Mouse (Mus musculus) hindbrain, embryonic 12.5 days (tissue): Measurements from ENCODE around the gene Trpv2. TPM values are rescaled to one million over a fixed set of nuclear protein-coding genes. Genes with fewer than 3 reads are reported as not detected.

Experiments
- ATAC-seq: fragments of 200-750 bp; cut with Nextera tagmentation; 2 replicates; pipeline ENCODE4 v1.8.0; 2017; ENCODE audit warnings: moderate TSS enrichment; ENCODE audit not compliant: low FRiP score
- H3K27ac ChIP-seq: fragments of 300-500 bp; sonication (generic); 2 replicates; pipeline ENCODE4 v1.5.1; 2016; ENCODE audit warnings: mild to moderate bottlenecking
- H3K27me3 ChIP-seq: fragments of 300-500 bp; sonication (generic); 2 replicates; pipeline ENCODE4 v1.6.1; 2016; ENCODE audit warnings: mild to moderate bottlenecking
- H3K36me3 ChIP-seq: fragments of 300-500 bp; sonication (generic); 2 replicates; pipeline ENCODE4 v1.6.1; 2016; ENCODE audit warnings: mild to moderate bottlenecking
- H3K4me1 ChIP-seq: fragments of 300-500 bp; sonication (generic); 2 replicates; pipeline ENCODE4 v1.6.1; 2016
- H3K4me2 ChIP-seq: fragments of 300-500 bp; sonication (generic); replicated peaks from 2 replicates; pipeline ENCODE4 v1.6.1; 2016; ENCODE audit warnings: mild to moderate bottlenecking
- H3K4me3 ChIP-seq: fragments of 300-500 bp; sonication (generic); 2 replicates; pipeline ENCODE4 v1.5.1; 2016; ENCODE audit warnings: mild to moderate bottlenecking
- H3K9ac ChIP-seq: fragments of 300-500 bp; sonication (generic); 2 replicates; pipeline ENCODE4 v1.6.1; 2016; ENCODE audit warnings: mild to moderate bottlenecking, moderate library complexity
- H3K9me3 ChIP-seq: fragments of 300-500 bp; sonication (generic); replicated peaks from 2 replicates; pipeline ENCODE4 v1.6.1; 2016; ENCODE audit warnings: mild to moderate bottlenecking
- WGBS: fragments of 180-500 bp; shearing (Covaris S2); methylation state at CpG from one replicate; pipeline ENCODE4 v1.1.7; 2016; 5-methylcytosine and 5-hydroxymethylcytosine counted together
- polyA plus RNA-seq: library from polyadenylated mRNA; unstranded; fragments of >200 nt; fragmentation: Nextera tagmentation; extraction: Ambion mirVana; gene quantifications from 2 replicates; pipeline ENCODE4 v1.2.1, GENCODE M21; 2016

The Trpv2 gene
- polyA plus RNA-seq, 1 experiment from 2014 or later = 10.8 TPM

DNA sequence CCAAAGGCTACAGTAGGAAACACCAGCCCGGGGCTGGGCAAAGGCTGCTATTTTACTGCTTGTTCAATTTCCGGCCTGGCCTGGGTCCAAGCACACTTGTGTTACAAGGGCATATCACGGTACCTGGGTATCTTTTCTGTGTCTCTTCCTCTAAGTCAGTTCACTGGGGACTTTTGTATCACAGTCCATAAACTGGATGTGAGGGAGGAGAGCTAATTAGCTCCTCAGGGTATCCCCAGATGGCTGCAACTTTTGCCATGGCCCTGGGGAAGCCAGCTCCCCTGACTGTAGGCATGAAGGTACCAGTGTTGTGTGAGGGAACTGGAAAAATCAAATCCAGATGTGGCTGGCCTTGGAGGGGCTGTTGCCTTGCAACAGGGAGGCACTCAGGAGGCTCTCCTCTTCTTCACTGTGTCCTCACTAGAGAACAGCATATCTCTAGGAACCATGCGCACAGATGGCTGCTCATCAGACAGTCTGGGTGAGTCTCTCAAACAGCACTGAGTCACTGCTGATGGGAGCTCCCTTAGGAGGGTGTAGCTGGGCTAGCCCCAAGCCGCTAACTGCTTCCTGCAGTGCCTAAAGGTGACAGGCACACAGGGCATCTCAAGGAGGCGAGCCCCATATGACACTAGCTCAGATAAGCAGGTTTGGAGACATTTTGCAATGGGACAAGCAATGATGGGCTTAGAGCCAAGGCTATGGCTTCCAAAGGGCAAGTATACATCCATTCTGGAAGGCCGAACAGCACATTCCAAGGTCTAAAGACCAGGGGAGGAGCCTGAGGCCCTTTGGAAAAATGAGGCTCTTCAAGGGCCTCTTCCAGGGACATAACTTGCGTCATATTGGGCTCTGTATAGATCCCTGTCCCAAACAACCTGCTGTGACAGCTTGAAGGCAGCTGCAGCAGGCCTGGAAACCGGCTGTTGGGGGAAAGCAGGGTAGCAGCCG lies 50.3 kb downstream of the Trpv2 start:
- WGBS = 58% methylated on average over 10 of the region's 10 CpGs
- Histone ChIP-seq H3K4me1 (peaks cover 43% of the 10 kb centered on the region), H3K9ac (no peak overlapping the region)

GRCm38 (mm10) chr11:62629352-62630224 lies 55.3 kb downstream of the Trpv2 start:
- H3K36me3 ChIP-seq = no peaks in the 10 kb centered on the region
- peak; percentile 52 for ATAC-seq
- H3K9me3 ChIP-seq = no peaks in the 10 kb centered on the region
- peak overlapping the region; percentile 48 for H3K4me2 ChIP-seq
- peaks cover 54% of the 10 kb centered on the region for H3K4me1 ChIP-seq
- H3K27ac ChIP-seq = peak overlapping the region; percentile 94
- H3K4me3 ChIP-seq = no peak overlapping the region
- no peaks in the 10 kb centered on the region for H3K27me3 ChIP-seq
- peak overlapping the region; percentile 20; the same call in 1 of the 2 replicates for H3K9ac ChIP-seq
- 1% methylated on average over 9 of the region's 9 CpGs for WGBS

More for the DNA sequence above, 50.3 kb downstream of the Trpv2 start:
- H3K4me2 ChIP-seq = no peak overlapping the region
- H3K9me3 ChIP-seq = no peaks in the 10 kb centered on the region
- peak overlapping the region; percentile 73 for H3K27ac ChIP-seq
- H3K4me3 ChIP-seq = no peak overlapping the region
- no peaks in the 10 kb centered on the region for H3K27me3 ChIP-seq
- no peak for ATAC-seq
- H3K36me3 ChIP-seq = peaks cover 4% of the 10 kb centered on the region; the same call in 1 of the 2 replicates

DNA sequence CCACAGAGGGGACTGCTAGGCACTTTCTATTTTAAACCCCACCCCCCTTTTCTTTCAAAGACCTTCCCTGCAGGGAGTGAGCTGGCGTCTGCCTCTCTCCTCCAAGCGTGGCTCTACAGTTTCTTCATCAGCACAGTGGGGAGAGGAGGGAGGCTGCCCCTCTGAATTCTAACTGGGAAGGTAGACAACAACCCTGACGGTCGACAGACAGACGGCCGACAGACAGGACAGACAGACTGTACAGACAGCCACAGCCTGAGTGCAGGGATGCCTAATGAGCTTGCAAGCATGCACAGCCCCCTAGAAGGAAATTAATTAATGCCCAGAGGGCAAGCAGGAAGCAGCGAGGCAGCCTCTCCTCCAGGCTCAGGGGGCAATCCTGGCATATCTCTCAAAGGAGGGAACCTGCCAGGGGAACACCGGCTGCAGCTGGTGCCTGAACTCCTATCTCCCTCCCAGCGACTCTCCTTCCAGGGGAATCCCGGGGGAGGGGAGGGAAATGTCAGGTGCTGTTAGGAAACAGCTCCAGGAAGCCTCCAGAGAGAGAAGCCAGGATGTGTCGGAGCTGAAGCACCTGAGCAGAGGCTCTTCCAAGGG lies 56.0 kb downstream of the Trpv2 start:
- under 1% methylated on average over 11 of the region's 11 CpGs for WGBS
- H3K9me3 ChIP-seq = no peaks in the 10 kb centered on the region
- peak; percentile 47 for ATAC-seq
- H3K4me2 ChIP-seq = peak overlapping the region; percentile 48
- H3K4me1 ChIP-seq = peaks cover 46% of the 10 kb centered on the region
- peak overlapping the region; percentile 94 for H3K27ac ChIP-seq
- peak overlapping the region; percentile 20; the same call in 1 of the 2 replicates for H3K9ac ChIP-seq
- peak overlapping the region; percentile 2; the same call in 1 of the 2 replicates for H3K4me3 ChIP-seq
- H3K27me3 ChIP-seq = no peaks in the 10 kb centered on the region
- H3K36me3 ChIP-seq = no peaks in the 10 kb centered on the region

DNA sequence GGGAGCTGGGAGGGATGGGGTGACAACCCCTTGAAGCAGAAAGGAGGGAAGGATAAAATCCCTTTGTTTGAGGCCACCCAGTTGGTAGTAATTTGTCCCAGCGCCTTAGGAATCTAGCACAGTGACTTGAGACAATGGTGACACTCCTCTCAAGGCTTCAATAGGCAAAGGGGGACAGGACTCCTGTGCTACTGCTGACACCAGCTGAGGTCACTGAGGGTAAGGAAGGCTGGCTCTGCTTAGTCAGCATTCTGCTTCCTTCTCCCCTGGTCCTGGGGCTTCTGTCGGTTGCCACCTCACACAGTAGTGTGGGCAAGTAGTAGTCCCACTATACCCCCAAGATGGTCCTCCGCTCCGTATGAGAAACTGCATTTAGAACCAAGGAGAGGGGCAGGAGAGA lies 56.9 kb downstream of the Trpv2 start:
- Histone ChIP-seq H3K4me1 (peaks cover 48% of the 10 kb centered on the region), H3K9me3 (no peaks in the 10 kb centered on the region), H3K27ac (peak overlapping the region; percentile 94), H3K4me2 (no peak overlapping the region), H3K27me3 (no peaks in the 10 kb centered on the region), H3K9ac (no peak overlapping the region), H3K4me3 (no peak overlapping the region), H3K36me3 (no peaks in the 10 kb centered on the region)
- no peak for ATAC-seq
- 32% methylated on average over 4 of the region's 4 CpGs for WGBS

DNA sequence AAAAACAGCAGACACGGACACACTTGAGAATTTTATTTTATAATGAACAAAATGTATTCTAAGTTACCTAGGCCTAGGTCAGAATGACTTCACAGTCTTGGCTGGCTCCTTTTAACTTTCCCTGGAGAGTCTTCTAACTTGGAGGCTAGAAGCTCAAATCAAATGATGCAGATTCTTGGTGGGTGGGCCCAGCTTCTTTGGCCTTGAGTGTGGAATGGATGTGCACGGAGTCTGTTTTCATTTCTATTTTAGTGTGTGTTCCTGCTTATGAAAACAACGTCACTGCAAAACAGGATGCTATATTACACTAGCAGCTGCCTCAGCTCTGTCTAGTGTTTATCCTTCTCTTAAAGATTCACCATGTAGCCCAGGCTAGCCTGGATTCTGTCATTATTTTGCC lies 61.1 kb downstream of the Trpv2 start:
- Histone ChIP-seq H3K27me3 (no peaks in the 10 kb centered on the region), H3K27ac (no peak overlapping the region), H3K36me3 (0 out of 2 replicates have a peak, but pooled peaks cover 4% of the 10 kb centered on the region), H3K4me3 (no peak overlapping the region), H3K9ac (no peak overlapping the region), H3K4me2 (no peak overlapping the region), H3K9me3 (no peaks in the 10 kb centered on the region), H3K4me1 (peaks cover 30% of the 10 kb centered on the region)
- WGBS = 76% methylated on average over 3 of the region's 3 CpGs
- no peak for ATAC-seq

- peaks cover 21% of the 10 kb centered on the region for H3K4me1 ChIP-seq
- no peak for ATAC-seq
- no peaks in the 10 kb centered on the region for H3K9me3 ChIP-seq
Measured at GRCm38 (mm10) chr11:62636105-62636839, 62.0 kb downstream of the Trpv2 start.

GRCm38 (mm10) chr11:62636840-62637221 lies 62.5 kb downstream of the Trpv2 start:
- no peak for ATAC-seq
- Histone ChIP-seq H3K4me2 (no peak overlapping the region), H3K9me3 (no peaks in the 10 kb centered on the region), H3K4me3 (no peak overlapping the region), H3K9ac (no peak overlapping the region), H3K36me3 (0 out of 2 replicates have a peak, but pooled peaks cover 4% of the 10 kb centered on the region), H3K27me3 (no peaks in the 10 kb centered on the region), H3K4me1 (peaks cover 16% of the 10 kb centered on the region), H3K27ac (no peak overlapping the region)
- WGBS = 91% methylated on average over 3 of the region's 3 CpGs

More at GRCm38 (mm10) chr11:62636105-62636839, 62.0 kb downstream of the Trpv2 start:
- 0 out of 2 replicates have a peak, but pooled peaks cover 4% of the 10 kb centered on the region for H3K36me3 ChIP-seq
- no peaks in the 10 kb centered on the region for H3K27me3 ChIP-seq
- no peak overlapping the region for H3K4me2 ChIP-seq
- WGBS = 65% methylated on average over 11 of the region's 11 CpGs
- H3K4me3 ChIP-seq = no peak overlapping the region
- H3K27ac ChIP-seq = no peak overlapping the region
- no peak overlapping the region for H3K9ac ChIP-seq

DNA sequence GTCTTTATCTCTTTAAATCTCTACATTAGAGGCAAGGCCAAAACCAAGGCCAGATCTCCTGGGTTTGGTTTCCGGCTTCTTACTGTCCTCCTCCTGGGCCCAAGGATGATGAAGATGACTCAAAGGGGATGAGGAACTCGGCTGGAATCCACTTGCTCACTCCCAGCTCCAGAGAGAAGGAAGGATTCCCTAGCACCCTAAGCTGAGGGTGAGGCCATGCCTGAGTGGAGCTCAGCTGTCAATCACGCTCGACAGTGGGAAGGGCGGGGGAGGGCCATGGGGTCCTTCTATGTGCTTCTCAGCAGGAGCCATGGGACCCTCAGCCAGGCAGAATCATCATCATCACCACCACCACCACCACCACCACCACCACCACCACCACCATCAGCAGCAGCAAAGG lies 63.1 kb downstream of the Trpv2 start:
- Histone ChIP-seq H3K27me3 (no peaks in the 10 kb centered on the region), H3K27ac (no peak overlapping the region), H3K4me2 (no peak overlapping the region), H3K4me3 (no peak overlapping the region), H3K4me1 (peaks cover 17% of the 10 kb centered on the region), H3K9ac (no peak overlapping the region), H3K36me3 (0 out of 2 replicates have a peak, but pooled peaks cover 4% of the 10 kb centered on the region), H3K9me3 (no peaks in the 10 kb centered on the region)
- no peak for ATAC-seq
- 64% methylated on average over 5 of the region's 5 CpGs for WGBS

DNA sequence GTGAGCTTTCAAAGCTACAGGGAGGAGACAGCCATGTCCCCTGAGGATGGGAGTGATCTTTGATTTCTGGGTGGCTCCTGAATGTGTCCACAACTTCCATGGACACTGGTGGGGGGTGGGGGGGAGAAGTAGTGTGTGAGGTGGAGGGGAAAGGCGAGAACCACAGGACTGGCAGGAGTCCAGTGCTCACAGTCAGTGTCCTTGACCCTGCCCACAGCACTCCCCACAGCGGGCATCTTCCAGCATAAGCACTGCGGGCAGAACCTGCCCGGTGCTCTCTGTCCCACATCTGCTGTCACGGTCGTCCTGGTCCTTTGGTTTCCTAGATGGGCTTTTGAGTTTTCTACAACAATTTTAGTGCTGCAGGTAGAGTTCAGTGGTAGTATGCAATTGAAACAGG lies 63.5 kb downstream of the Trpv2 start:
- H3K4me1 ChIP-seq = peaks cover 21% of the 10 kb centered on the region
- no peak overlapping the region for H3K27ac ChIP-seq
- 0 out of 2 replicates have a peak, but pooled peaks cover 4% of the 10 kb centered on the region for H3K36me3 ChIP-seq
- no peaks in the 10 kb centered on the region for H3K9me3 ChIP-seq
- no peaks in the 10 kb centered on the region for H3K27me3 ChIP-seq
- no peak for ATAC-seq
- H3K4me3 ChIP-seq = no peak overlapping the region
- WGBS = 86% methylated on average over 6 of the region's 6 CpGs
- no peak overlapping the region for H3K4me2 ChIP-seq
- H3K9ac ChIP-seq = no peak overlapping the region

DNA sequence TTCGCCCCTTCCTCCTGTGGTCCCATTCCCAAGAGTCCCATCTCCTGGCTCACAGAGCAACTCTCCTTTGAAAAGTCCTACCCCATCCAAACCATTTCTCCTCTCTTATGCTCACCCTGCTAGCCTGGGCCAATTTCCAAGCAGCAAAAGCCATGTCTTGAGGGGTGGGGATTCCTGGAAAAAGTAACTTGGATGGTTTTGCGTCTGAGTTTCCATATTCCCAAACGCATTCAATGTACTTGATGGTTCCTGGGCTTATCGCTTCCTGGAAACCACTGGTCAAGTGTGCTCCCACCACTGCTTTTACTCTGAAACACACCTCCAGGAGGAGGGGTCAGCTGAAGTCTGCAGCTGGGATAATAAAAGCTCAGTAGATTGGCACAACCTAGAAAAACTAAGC lies 64.1 kb downstream of the Trpv2 start:
- ATAC-seq = no peak
- peaks cover 27% of the 10 kb centered on the region for H3K4me1 ChIP-seq
- no peak overlapping the region for H3K9ac ChIP-seq
- H3K27ac ChIP-seq = no peak overlapping the region
- 0 out of 2 replicates have a peak, but pooled peaks cover 4% of the 10 kb centered on the region for H3K36me3 ChIP-seq
- WGBS = 86% methylated on average over 4 of the region's 4 CpGs
- no peak overlapping the region for H3K4me3 ChIP-seq
- H3K27me3 ChIP-seq = no peaks in the 10 kb centered on the region
- no peak overlapping the region for H3K4me2 ChIP-seq
- H3K9me3 ChIP-seq = no peaks in the 10 kb centered on the region

- WGBS = 72% methylated on average over 3 of the region's 3 CpGs
- 0 out of 2 replicates have a peak, but pooled peaks cover 4% of the 10 kb centered on the region for H3K36me3 ChIP-seq
- no peak overlapping the region for H3K4me2 ChIP-seq
- no peak overlapping the region for H3K27ac ChIP-seq
- H3K9ac ChIP-seq = no peak overlapping the region
- H3K9me3 ChIP-seq = no peaks in the 10 kb centered on the region
- peaks cover 32% of the 10 kb centered on the region for H3K4me1 ChIP-seq
- H3K4me3 ChIP-seq = no peak overlapping the region
- no peak for ATAC-seq
- no peaks in the 10 kb centered on the region for H3K27me3 ChIP-seq
Measured at GRCm38 (mm10) chr11:62640378-62640777, 66.1 kb downstream of the Trpv2 start.
